Mouse (Mus musculus) embryonic facial prominence, embryonic 11.5 days (tissue): ENCODE measurements around the gene Plcl1. TPM values are rescaled to one million over a fixed set of nuclear protein-coding genes. Genes with fewer than 3 reads are reported as not detected.

Source experiments
- ATAC-seq: fragments of 200-750 bp; cut with Nextera tagmentation; replicated peaks from 2 replicates; pipeline ENCODE4 v1.8.0; 2017; ENCODE audit warnings: low read depth; ENCODE audit not compliant: insufficient number of reproducible peaks, low FRiP score, low TSS enrichment
- DNase-seq: peaks from one replicate; pipeline ENCODE4 v3.0.0-alpha.2; 2015; ENCODE audit warnings: low spot score
- H3K27ac ChIP-seq: fragments of 300-500 bp; sonication (generic); replicated peaks from 2 replicates; pipeline ENCODE4 v1.5.1; 2014; ENCODE audit warnings: mild to moderate bottlenecking, low read depth, low read length, control low read depth
- H3K27me3 ChIP-seq: fragments of 300-500 bp; sonication (generic); 2 replicates; pipeline ENCODE4 v1.6.1; 2014; ENCODE audit warnings: mild to moderate bottlenecking, low read length, moderate library complexity, mixed read lengths; ENCODE audit not compliant: control insufficient read depth, insufficient read depth
- H3K36me3 ChIP-seq: fragments of 300-500 bp; sonication (generic); replicated peaks from 2 replicates; pipeline ENCODE4 v1.6.1; 2014; ENCODE audit warnings: low read depth, mild to moderate bottlenecking, low read length, moderate library complexity, mixed read lengths; ENCODE audit not compliant: control insufficient read depth, insufficient read depth
- H3K4me1 ChIP-seq: fragments of 300-500 bp; sonication (generic); 2 replicates; pipeline ENCODE4 v1.6.1; 2014; ENCODE audit warnings: low read length, mixed read lengths; ENCODE audit not compliant: control insufficient read depth, insufficient read depth
- H3K4me2 ChIP-seq: fragments of 300-500 bp; sonication (generic); 2 replicates; pipeline ENCODE4 v1.6.1; 2014; ENCODE audit warnings: low read depth, mild to moderate bottlenecking, control low read depth, low read length, moderate library complexity
- H3K4me3 ChIP-seq: fragments of 300-500 bp; sonication (generic); 2 replicates; pipeline ENCODE4 v1.5.1; 2014; ENCODE audit warnings: low read depth, low read length, control low read depth
- H3K9ac ChIP-seq: fragments of 300-500 bp; sonication (generic); replicated peaks from 2 replicates; pipeline ENCODE4 v1.6.1; 2014; ENCODE audit warnings: mild to moderate bottlenecking, control low read depth, low read length
- H3K9me3 ChIP-seq: fragments of 300-500 bp; sonication (generic); replicated peaks from 2 replicates; pipeline ENCODE4 v1.6.1; 2016; ENCODE audit warnings: mild to moderate bottlenecking, low read length, inconsistent platforms, mixed read lengths; ENCODE audit not compliant: control insufficient read depth
- WGBS: fragments of 180-500 bp; shearing (Covaris S2); extraction: QIAGEN DNeasy Blood & Tissue Kit; methylation state at CpG from one replicate; pipeline ENCODE4 v1.1.7; 2014; 5-methylcytosine and 5-hydroxymethylcytosine counted together
- polyA plus RNA-seq: library from polyadenylated mRNA; unstranded; fragments of >200 nt; fragmentation: Nextera tagmentation; extraction: Ambion mirVana; gene quantifications from 2 replicates; pipeline ENCODE4 v1.2.1, GENCODE M21; 2014

Gene Plcl1
- 1.0 and 1.2 TPM in 2 replicates for polyA plus RNA-seq

- Histone ChIP-seq H3K36me3 (no peaks in the 10 kb centered on the region), H3K4me2 (peak within 1 kb of the TSS; percentile 100), H3K27me3 (no peaks in the 10 kb centered on the region; the same call in 1 of the 2 replicates), H3K9ac (peak within 1 kb of the TSS; percentile 63), H3K4me1 (no peaks in the 10 kb centered on the region), H3K27ac (no peak within 1 kb of the TSS), H3K4me3 (peak within 1 kb of the TSS; percentile 64), H3K9me3 (no peaks in the 10 kb centered on the region)
- 3% methylated on average over 43 of the region's 51 CpGs for WGBS
- DNase-seq (peak; percentile 94), ATAC-seq (peak; percentile 99)
These were observed at the start of gene Plcl1 for GRCm38 (mm10) chr1:55405272-55406022. Gene Plcl1 (plus strand): TSS chr1:55405921.

- 49% methylated on average over 45 of the region's 49 CpGs for WGBS
These were observed 43.1 kb upstream of the Plcl1 start for GRCm38 (mm10) chr1:55362634-55363033.

GRCm38 (mm10) chr1:55363044-55363565, 42.6 kb upstream of the Plcl1 start, which contains the start of gene Boll:
Gene Boll (minus strand): TSS chr1:55363469.
- WGBS, result 9% methylated on average over 65 of the region's 68 CpGs
- ATAC-seq (peak; percentile 59), DNase-seq (peak; percentile 75)
- H3K27me3 ChIP-seq, result peaks cover 19% of the 10 kb centered on the region
- peak within 1 kb of the TSS; percentile 36 for H3K4me2 ChIP-seq
- H3K9me3 ChIP-seq, result peaks cover 3% of the 10 kb centered on the region
- no peaks in the 10 kb centered on the region for H3K4me1 ChIP-seq
- H3K27ac ChIP-seq, result no peak within 1 kb of the TSS
- H3K4me3 ChIP-seq, result peak within 1 kb of the TSS; percentile 37
- no peaks in the 10 kb centered on the region for H3K36me3 ChIP-seq
- H3K9ac ChIP-seq, result no peak within 1 kb of the TSS

More at GRCm38 (mm10) chr1:55362634-55363033, 43.1 kb upstream of the Plcl1 start:
- Histone ChIP-seq H3K4me1 (no peaks in the 10 kb centered on the region), H3K9me3 (peaks cover 3% of the 10 kb centered on the region), H3K36me3 (no peaks in the 10 kb centered on the region), H3K4me2 (peak overlapping the region; percentile 36), H3K9ac (no peak overlapping the region), H3K27ac (no peak overlapping the region), H3K27me3 (peaks cover 19% of the 10 kb centered on the region), H3K4me3 (peak overlapping the region; percentile 37)
- ATAC-seq (peak; percentile 62), DNase-seq (no peak)

- H3K4me3 ChIP-seq, result peak overlapping the region; percentile 37
- WGBS, result 0% methylated on average over 27 of the region's 27 CpGs
- peaks cover 3% of the 10 kb centered on the region for H3K9me3 ChIP-seq
- peak overlapping the region; percentile 36 for H3K4me2 ChIP-seq
- no peaks in the 10 kb centered on the region for H3K36me3 ChIP-seq
- H3K27ac ChIP-seq, result no peak overlapping the region
- no peak overlapping the region for H3K9ac ChIP-seq
- no peaks in the 10 kb centered on the region for H3K4me1 ChIP-seq
- DNase-seq (peak; percentile 46), ATAC-seq (peak; percentile 88)
- peaks cover 19% of the 10 kb centered on the region for H3K27me3 ChIP-seq
These were observed 42.1 kb upstream of the Plcl1 start for GRCm38 (mm10) chr1:55363586-55363985.

GRCm38 (mm10) chr1:55372626-55373025, 33.1 kb upstream of the Plcl1 start:
- Histone ChIP-seq H3K27me3 (no peaks in the 10 kb centered on the region), H3K9me3 (no peaks in the 10 kb centered on the region), H3K4me3 (no peak overlapping the region), H3K9ac (no peak overlapping the region), H3K4me2 (no peak overlapping the region), H3K36me3 (no peaks in the 10 kb centered on the region), H3K27ac (no peak overlapping the region), H3K4me1 (no peaks in the 10 kb centered on the region)
- DNase-seq, result no peak
- WGBS, result 79% methylated on average over 3 of the region's 3 CpGs
- no peak for ATAC-seq

- no peaks in the 10 kb centered on the region for H3K27me3 ChIP-seq
- no peaks in the 10 kb centered on the region for H3K9me3 ChIP-seq
- DNase-seq (no peak), ATAC-seq (no peak)
- no peaks in the 10 kb centered on the region for H3K36me3 ChIP-seq
- 79% methylated on average over 2 of the region's 2 CpGs for WGBS
- H3K9ac ChIP-seq, result no peak overlapping the region
- no peak overlapping the region for H3K4me2 ChIP-seq
- no peak overlapping the region for H3K27ac ChIP-seq
- no peaks in the 10 kb centered on the region for H3K4me1 ChIP-seq
- no peak overlapping the region for H3K4me3 ChIP-seq
These were observed 25.2 kb upstream of the Plcl1 start for GRCm38 (mm10) chr1:55380527-55380926.

- Histone ChIP-seq H3K9ac (no peak overlapping the region), H3K36me3 (no peaks in the 10 kb centered on the region), H3K4me3 (no peak overlapping the region), H3K9me3 (no peaks in the 10 kb centered on the region), H3K4me2 (no peak overlapping the region), H3K27ac (no peak overlapping the region), H3K27me3 (no peaks in the 10 kb centered on the region), H3K4me1 (no peaks in the 10 kb centered on the region)
- WGBS, result 17% methylated on average over 9 of the region's 9 CpGs
- ATAC-seq, result 0 out of 2 replicates have a peak, but pooled peaks have one; percentile 44
- peak; percentile 87 for DNase-seq
These were observed 22.5 kb upstream of the Plcl1 start for GRCm38 (mm10) chr1:55383114-55383773.

GRCm38 (mm10) chr1:55399891-55400290, 5.8 kb upstream of the Plcl1 start:
- Histone ChIP-seq H3K9ac (no peak overlapping the region), H3K36me3 (no peaks in the 10 kb centered on the region), H3K4me3 (no peak overlapping the region), H3K4me2 (no peak overlapping the region), H3K27me3 (no peaks in the 10 kb centered on the region), H3K4me1 (no peaks in the 10 kb centered on the region), H3K27ac (no peak overlapping the region), H3K9me3 (no peaks in the 10 kb centered on the region)
- ATAC-seq (no peak), DNase-seq (peak; percentile 14)
- WGBS, result 49% methylated on average over 5 of the region's 5 CpGs
